Mouse (Mus musculus) MEL (cell line): ENCODE data around the gene Trib3. TPM values are rescaled to one million over a fixed set of nuclear protein-coding genes. Genes with fewer than 3 reads are reported as not detected.
A peak's percentile ranks its signal among the peaks of the same experiment; 100 is the strongest.

Experiments used
- DNase-seq: peaks from one replicate; pipeline ENCODE4 v3.0.0; 2011; ENCODE audit warnings: low read depth, low spot score
- H3K27ac ChIP-seq: 2 replicates; pipeline ENCODE4 v1.5.1; 2012; ENCODE audit warnings: low read depth, mild to moderate bottlenecking, control low read depth, low read length, moderate library complexity; ENCODE audit not compliant: control insufficient read depth
- H3K27me3 ChIP-seq, 2 experiments: fragments of 150-350 bp in 1 of 2; sonication (generic) in 1 of 2; 2 replicates each; pipeline ENCODE4 v1.6.1; 2012; ENCODE audit warnings: low read length in 2 of 2, mild to moderate bottlenecking in 2 of 2, improper control_type of control experiment in 1 of 2, moderate library complexity in 1 of 2; ENCODE audit not compliant: insufficient read depth in 2 of 2, control insufficient read depth in 1 of 2
- H3K36me3 ChIP-seq, 2 experiments: 2 replicates each; pipeline ENCODE4 v1.6.1; 2012 to 2014; ENCODE audit warnings: low read length in 2 of 2, improper control_type of control experiment in 1 of 2, inconsistent platforms in 1 of 2, mild to moderate bottlenecking in 1 of 2; ENCODE audit not compliant: insufficient read depth in 2 of 2, control insufficient read depth in 1 of 2
- H3K4me1 ChIP-seq, 2 experiments: fragments of 150-350 bp in 1 of 2; sonication (generic) in 1 of 2; 2 replicates each; pipeline ENCODE4 v1.6.1; 2012; ENCODE audit warnings: low read length in 2 of 2, improper control_type of control experiment in 1 of 2, mild to moderate bottlenecking in 1 of 2; ENCODE audit not compliant: insufficient read depth in 2 of 2, control insufficient read depth in 1 of 2
- H3K4me3 ChIP-seq, 2 experiments: fragments of 150-350 bp in 1 of 2; sonication (generic) in 1 of 2; 2 replicates each; pipeline ENCODE4 v1.5.1; 2012; ENCODE audit warnings: low read depth in 2 of 2, low read length in 2 of 2, mild to moderate bottlenecking in 2 of 2, moderate library complexity in 2 of 2, control low read depth in 1 of 2, improper control_type of control experiment in 1 of 2; ENCODE audit not compliant: control insufficient read depth in 1 of 2, insufficient read depth in 1 of 2
- H3K79me2 ChIP-seq: 2 replicates; pipeline ENCODE4 v1.6.1; 2012; ENCODE audit warnings: mild to moderate bottlenecking, low read length, moderate library complexity; ENCODE audit not compliant: control insufficient read depth, poor library complexity, insufficient read depth
- H3K9ac ChIP-seq: 2 replicates; pipeline ENCODE4 v1.6.1; 2012; ENCODE audit warnings: low read depth, mild to moderate bottlenecking, control low read depth, low read length, moderate library complexity; ENCODE audit not compliant: control insufficient read depth, poor library complexity, severe bottlenecking
- H3K9me3 ChIP-seq: fragments of 150-350 bp; sonication (generic); replicated peaks from 2 replicates; pipeline ENCODE4 v1.6.1; 2012; ENCODE audit warnings: mild to moderate bottlenecking, low read length, improper control_type of control experiment, moderate library complexity; ENCODE audit not compliant: insufficient read depth
- BHLHE40 ChIP-seq: IDR thresholded peaks from 2 replicates; pipeline ENCODE4 v1.6.1; 2012; ENCODE audit warnings: low read depth, mild to moderate bottlenecking, inconsistent platforms, low read length, improper control_type of control experiment, borderline replicate concordance
- CHD1 ChIP-seq: IDR thresholded peaks from 2 replicates; pipeline ENCODE4 v1.6.1; 2012; ENCODE audit warnings: low read depth, mild to moderate bottlenecking, inconsistent platforms, low read length, improper control_type of control experiment
- CHD2 ChIP-seq: IDR thresholded peaks from 2 replicates; pipeline ENCODE4 v1.6.1; 2011; ENCODE audit warnings: low read length, improper control_type of control experiment
- E2F4 ChIP-seq: IDR thresholded peaks from 2 replicates; pipeline ENCODE4 v1.6.1; 2011; ENCODE audit warnings: low read depth, low read length, improper control_type of control experiment, borderline replicate concordance
- EP300 ChIP-seq, 2 experiments: IDR thresholded peaks; 2 replicates each; pipeline ENCODE4 v1.6.1; 2011; ENCODE audit warnings: improper control_type of control experiment in 2 of 2, low read length in 2 of 2, low read depth in 1 of 2, mild to moderate bottlenecking in 1 of 2
- ETS1 ChIP-seq: IDR thresholded peaks from 2 replicates; pipeline ENCODE4 v1.6.1; 2012; ENCODE audit warnings: low read depth, mild to moderate bottlenecking, inconsistent platforms, low read length, improper control_type of control experiment, moderate library complexity
- GABPA ChIP-seq: IDR thresholded peaks from 2 replicates; pipeline ENCODE4 v1.6.1; 2012; ENCODE audit warnings: low read depth, mild to moderate bottlenecking, inconsistent platforms, low read length, improper control_type of control experiment, moderate library complexity
- GATA1 ChIP-seq: IDR thresholded peaks from 2 replicates; pipeline ENCODE4 v1.6.1; 2011; ENCODE audit warnings: low read depth, low read length, improper control_type of control experiment
- HCFC1 ChIP-seq: IDR thresholded peaks from 2 replicates; pipeline ENCODE4 v1.6.1; 2012; ENCODE audit warnings: low read depth, mild to moderate bottlenecking, inconsistent platforms, low read length, improper control_type of control experiment, moderate library complexity
- JUND ChIP-seq: IDR thresholded peaks from 2 replicates; pipeline ENCODE4 v1.6.1; 2011; ENCODE audit warnings: low read depth, mild to moderate bottlenecking, improper control_type of control experiment, low read length
- KAT2A ChIP-seq: conservative IDR thresholded peaks from 2 replicates; pipeline ENCODE4 v1.6.1; 2012; ENCODE audit warnings: low read depth, low read length, improper control_type of control experiment, inconsistent platforms
- MAFK ChIP-seq: IDR thresholded peaks from 2 replicates; pipeline ENCODE4 v1.6.1; 2011; ENCODE audit warnings: low read depth, mild to moderate bottlenecking, low read length, improper control_type of control experiment, borderline replicate concordance
- MAX ChIP-seq: IDR thresholded peaks from 2 replicates; pipeline ENCODE4 v1.6.1; 2011; ENCODE audit warnings: low read length, improper control_type of control experiment
- MAZ ChIP-seq: IDR thresholded peaks from 2 replicates; pipeline ENCODE4 v1.6.1; 2012; ENCODE audit warnings: low read depth, mild to moderate bottlenecking, inconsistent platforms, low read length, improper control_type of control experiment
- MEF2A ChIP-seq: IDR thresholded peaks from 2 replicates; pipeline ENCODE4 v1.6.1; 2014; ENCODE audit warnings: low read depth, mild to moderate bottlenecking, inconsistent platforms, low read length, improper control_type of control experiment; ENCODE audit not compliant: poor library complexity, insufficient replicate concordance, severe bottlenecking; ENCODE audit errors: extremely low read depth
- MXI1 ChIP-seq: IDR thresholded peaks from 2 replicates; pipeline ENCODE4 v1.6.1; 2011; ENCODE audit warnings: mild to moderate bottlenecking, low read depth, low read length, improper control_type of control experiment
- MYB ChIP-seq: IDR thresholded peaks from 2 replicates; pipeline ENCODE4 v1.6.1; 2011; ENCODE audit warnings: mild to moderate bottlenecking, low read depth, low read length, improper control_type of control experiment
- MYC ChIP-seq: IDR thresholded peaks from 2 replicates; pipeline ENCODE4 v1.6.1; 2011; ENCODE audit warnings: low read depth, mild to moderate bottlenecking, low read length, improper control_type of control experiment, moderate library complexity
- NELFE ChIP-seq: IDR thresholded peaks from 2 replicates; pipeline ENCODE4 v1.6.1; 2011; ENCODE audit warnings: low read depth, low read length, improper control_type of control experiment
- NRF1 ChIP-seq: IDR thresholded peaks from 2 replicates; pipeline ENCODE4 v1.6.1; 2014; ENCODE audit warnings: low read depth, mild to moderate bottlenecking, inconsistent platforms, low read length, improper control_type of control experiment, moderate library complexity; ENCODE audit not compliant: poor library complexity, insufficient read depth, severe bottlenecking
- POLR2A ChIP-seq, 2 experiments: IDR thresholded peaks; 2 replicates each; pipeline ENCODE4 v1.6.1; 2011 to 2012; ENCODE audit warnings: low read length in 2 of 2, mild to moderate bottlenecking in 2 of 2, control low read depth in 1 of 2, improper control_type of control experiment in 1 of 2, low read depth in 1 of 2, moderate library complexity in 1 of 2; ENCODE audit not compliant: control insufficient read depth in 1 of 2, insufficient read depth in 1 of 2, poor library complexity in 1 of 2
- POLR2AphosphoS2 ChIP-seq: IDR thresholded peaks from 2 replicates; pipeline ENCODE4 v1.6.1; 2011; ENCODE audit warnings: low read length, improper control_type of control experiment
- POLR2AphosphoS5 ChIP-seq: IDR thresholded peaks from 2 replicates; pipeline ENCODE4 v1.6.1; 2012; ENCODE audit warnings: low read depth, borderline replicate concordance, mild to moderate bottlenecking, inconsistent platforms, low read length, moderate library complexity, mixed read lengths
- RCOR1 ChIP-seq: IDR thresholded peaks from 2 replicates; pipeline ENCODE4 v1.6.1; 2012; ENCODE audit warnings: low read depth, mild to moderate bottlenecking, inconsistent platforms, low read length, improper control_type of control experiment
- SIN3A ChIP-seq: IDR thresholded peaks from 2 replicates; pipeline ENCODE4 v1.6.1; 2012; ENCODE audit warnings: low read length, improper control_type of control experiment, inconsistent platforms
- SMC3 ChIP-seq: IDR thresholded peaks from 2 replicates; pipeline ENCODE4 v1.6.1; 2011; ENCODE audit warnings: low read depth, low read length, improper control_type of control experiment
- TAL1 ChIP-seq: IDR thresholded peaks from 2 replicates; pipeline ENCODE4 v1.6.1; 2012; ENCODE audit warnings: mild to moderate bottlenecking, inconsistent platforms, low read length, moderate library complexity, mixed read lengths
- TBP ChIP-seq: IDR thresholded peaks from 2 replicates; pipeline ENCODE4 v1.8.0; 2011; ENCODE audit warnings: low read depth, low read length, improper control_type of control experiment
- TCF12 ChIP-seq: IDR thresholded peaks from 2 replicates; pipeline ENCODE4 v1.6.1; 2014; ENCODE audit warnings: low read depth, mild to moderate bottlenecking, inconsistent platforms, low read length, improper control_type of control experiment, moderate library complexity
- UBTF ChIP-seq: IDR thresholded peaks from 2 replicates; pipeline ENCODE4 v1.6.1; 2012; ENCODE audit warnings: low read depth, mild to moderate bottlenecking, inconsistent platforms, low read length, improper control_type of control experiment, moderate library complexity, borderline replicate concordance; ENCODE audit not compliant: insufficient read depth
- USF1 ChIP-seq: IDR thresholded peaks from 2 replicates; pipeline ENCODE4 v1.6.1; 2014; ENCODE audit warnings: low read depth, mild to moderate bottlenecking, inconsistent platforms, low read length, improper control_type of control experiment, moderate library complexity
- USF2 ChIP-seq, 2 experiments: IDR thresholded peaks; 2 replicates each; pipeline ENCODE4 v1.6.1; 2011 to 2012; ENCODE audit warnings: improper control_type of control experiment in 2 of 2, low read length in 2 of 2, borderline replicate concordance in 1 of 2, inconsistent platforms in 1 of 2, low read depth in 1 of 2, mild to moderate bottlenecking in 1 of 2; ENCODE audit not compliant: insufficient read depth in 1 of 2
- ZC3H11A ChIP-seq: IDR thresholded peaks from 2 replicates; pipeline ENCODE4 v1.6.1; 2012; ENCODE audit warnings: low read depth, mild to moderate bottlenecking, inconsistent platforms, low read length, improper control_type of control experiment
- ZMIZ1 ChIP-seq: IDR thresholded peaks from 2 replicates; pipeline ENCODE4 v1.6.1; 2012; ENCODE audit warnings: low read depth, mild to moderate bottlenecking, inconsistent platforms, low read length, improper control_type of control experiment, moderate library complexity
- ZNF384 ChIP-seq: IDR thresholded peaks from 2 replicates; pipeline ENCODE4 v1.6.1; 2012; ENCODE audit warnings: low read depth, mild to moderate bottlenecking, inconsistent platforms, low read length, improper control_type of control experiment
- polyA plus RNA-seq, 2 experiments: library from polyadenylated mRNA; stranded (reverse) in 1 of 2; unstranded in 1 of 2; fragments of >175 nt in 1 of 2; fragments of >200 nt in 1 of 2; gene quantifications; 2 replicates each; pipeline versions ENCODE4 v1.2.1 to v1.2.4; 2012; ENCODE audit warnings: low replicate concordance in 2 of 2, low read depth in 1 of 2; ENCODE audit not compliant: insufficient read length in 2 of 2, insufficient read depth in 1 of 2, missing spikeins in 1 of 2
- total RNA-seq: library from RNA; depleted of rRNA; stranded (reverse); fragments of 300-350 nt; gene quantifications from 2 replicates; pipeline ENCODE4 v1.2.3, GENCODE M21; 2012

Trib3 gene
- total and polyA plus RNA-seq, 3 experiments = 6.1 to 34.9 TPM; not detected in 1

GRCm38 (mm10) chr2:152373547-152373946, 29.7 kb upstream of the Trib3 start:
- H3K4me1 ChIP-seq = peaks cover 9 to 15% of the 10 kb centered on the region in 2 experiments
- peak; percentile 85 for DNase-seq
- no peaks in the 10 kb centered on the region for H3K9me3 ChIP-seq
- peaks cover 0 to 11% of the 10 kb centered on the region in 2 experiments; a peak in 2 of 4 replicates for H3K36me3 ChIP-seq
- H3K27me3 ChIP-seq = no peaks in the 10 kb centered on the region
- peak; percentile 39; the same call in 1 of the 2 replicates for TF ChIP-seq TAL1
- no peak for TF ChIP-seq POLR2AphosphoS5
- TF ChIP-seq ETS1 = peak; percentile 92
- peak; percentile 56 for TF ChIP-seq NRF1
- TF ChIP-seq UBTF = no peak
- no peak for TF ChIP-seq POLR2AphosphoS2
- no peak for TF ChIP-seq USF1
- TF ChIP-seq MAFK = 0 out of 2 replicates have a peak, but pooled peaks have one; percentile 57
- no peak for TF ChIP-seq RCOR1
- peak; percentile 53; the same call in 1 of the 2 replicates for TF ChIP-seq TCF12
- no peak for TF ChIP-seq KAT2A
- peak in 1 of 2 experiments; percentile 42; a peak in 1 of 4 replicates for TF ChIP-seq POLR2A (IDR thresholded peaks at IDR 0.05; ENCODE audit: control insufficient read depth in 1 of 2, insufficient read depth in 1 of 2, low read depth in 1 of 2, low read length in 2 of 2, poor library complexity in 1 of 2)
- peak; percentile 71 for TF ChIP-seq MXI1
- no peak for TF ChIP-seq MAZ
- no peak for TF ChIP-seq ZC3H11A
- TF ChIP-seq CHD1 = no peak
- no peak for TF ChIP-seq CHD2
- TF ChIP-seq MEF2A = no peak
- no peak for TF ChIP-seq ZMIZ1
- peak; percentile 83 for TF ChIP-seq GABPA
- TF ChIP-seq USF2 (IDR thresholded peaks at IDR 0.05; ENCODE audit: borderline replicate concordance in 1 of 2, insufficient read depth in 1 of 2, low read depth in 1 of 2, low read length in 2 of 2) = no peak
- peak; percentile 74 for TF ChIP-seq GATA1
- TF ChIP-seq SMC3 = no peak
- peak; percentile 69 for TF ChIP-seq TBP
- TF ChIP-seq ZNF384 = peak; percentile 96
- no peak for TF ChIP-seq JUND
- TF ChIP-seq E2F4 = no peak
- TF ChIP-seq MYC = peak; percentile 83
- TF ChIP-seq SIN3A = peak; percentile 70; the same call in 1 of the 2 replicates
- TF ChIP-seq HCFC1 = 0 out of 2 replicates have a peak, but pooled peaks have one; percentile 18
- no peak for TF ChIP-seq MYB
- no peak for TF ChIP-seq NELFE
- TF ChIP-seq BHLHE40 = peak; percentile 62; the same call in 1 of the 2 replicates
- TF ChIP-seq EP300 (IDR thresholded peaks at IDR 0.05; ENCODE audit: low read depth in 1 of 2, low read length in 2 of 2) = peak; percentile 64 to 71
- TF ChIP-seq MAX = peak; percentile 88
- TF ChIP-seq, all 39 proteins: peak for 17
- Histone ChIP-seq H3K9ac (peak overlapping the region; percentile 68), H3K27ac (peak overlapping the region; percentile 77), H3K79me2 (no peaks in the 10 kb centered on the region), H3K4me3 (peak overlapping the region; percentile 35 to 52)
